Mouse (Mus musculus) ES-Bruce4 (cell line): ENCODE measurements around the gene Akna.

ENCODE experiments used
- CTCF ChIP-seq: IDR thresholded peaks from one replicate; pipeline ENCODE4 v1.8.1; 2011; ENCODE audit warnings: low read depth, low read length
- EP300 ChIP-seq: IDR thresholded peaks from 2 replicates; pipeline ENCODE4 v1.6.1; 2011; ENCODE audit warnings: low read depth, low read length; ENCODE audit not compliant: insufficient read depth
- POLR2A ChIP-seq: IDR thresholded peaks from one replicate; pipeline ENCODE4 v1.8.1; 2011; ENCODE audit warnings: low read length; ENCODE audit not compliant: insufficient read depth

DNA sequence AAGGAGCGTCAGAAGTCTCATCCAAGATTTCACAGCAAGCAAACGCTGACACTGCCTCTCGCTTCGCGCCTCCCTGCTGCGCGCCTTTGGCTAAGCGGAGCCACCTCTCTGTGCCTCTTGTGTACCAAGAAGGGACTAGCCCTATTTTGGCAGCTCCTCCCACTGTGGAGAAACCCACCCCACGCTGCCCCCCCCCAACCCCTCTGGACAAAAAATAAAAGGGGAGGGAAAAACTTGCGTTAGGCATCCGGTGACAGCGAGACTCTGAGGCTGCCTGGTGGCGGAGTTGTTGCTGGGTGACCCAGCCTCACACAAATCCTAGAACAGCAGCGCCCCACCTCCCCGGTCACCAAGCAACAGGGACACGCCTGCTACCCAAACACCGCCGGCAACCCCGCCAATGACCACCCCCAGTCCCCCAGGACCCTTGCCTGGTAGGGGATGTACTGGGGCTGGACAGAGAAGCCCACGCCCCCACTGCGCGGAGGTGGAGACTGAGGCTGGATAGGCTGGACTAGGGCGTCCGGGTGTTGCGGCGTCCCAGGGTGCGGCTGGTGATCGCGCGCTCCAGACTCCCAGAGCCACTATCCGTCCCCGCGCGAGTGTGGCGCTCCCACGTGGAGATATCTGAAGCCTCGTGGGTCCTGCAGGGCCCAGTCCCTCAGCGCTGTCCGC is 6.9 kb upstream of the Akna start:
- TF ChIP-seq POLR2A (no peak), CTCF (no peak), EP300 (no peak)
